Mouse (Mus musculus): ENCODE data around the gene Tob2. TPM values are rescaled to one million over a fixed set of nuclear protein-coding genes. Genes with fewer than 3 reads are reported as not detected.

Tob2 gene
- polyA plus RNA-seq, 1 experiment from 2014 or later: 24.5 TPM

- H3K4me2 ChIP-seq (replicated peaks; ENCODE audit: low read depth, low read length): peak overlapping the region; percentile 77
- H3K27me3 ChIP-seq (ENCODE audit: control insufficient read depth, insufficient read depth, low read length): no peaks in the 10 kb centered on the region
- H3K4me3 ChIP-seq (ENCODE audit: low read depth, low read length): no peak overlapping the region
- H3K27ac ChIP-seq (ENCODE audit: low read length): no peak overlapping the region
- peaks cover 15% of the 10 kb centered on the region; the same call in 1 of the 2 replicates for H3K4me1 ChIP-seq (ENCODE audit: control insufficient read depth, insufficient read depth, low read length)
- H3K9me3 ChIP-seq (ENCODE audit: control insufficient read depth, low read depth, low read length): no peaks in the 10 kb centered on the region
- H3K9ac ChIP-seq (replicated peaks; ENCODE audit: low read depth, low read length): no peak overlapping the region
- WGBS: 69% methylated on average over 7 of the region's 7 CpGs
- peaks cover 29% of the 10 kb centered on the region for H3K36me3 ChIP-seq (ENCODE audit: control insufficient read depth, insufficient read depth, low read length)
- no peak for ATAC-seq (ENCODE audit: insufficient number of reproducible peaks, insufficient read depth, low FRiP score, low read depth)
Observed at GRCm38 (mm10) chr15:81812696-81813631, 45.6 kb downstream of the Tob2 start.

- 50% methylated on average over 3 of the region's 3 CpGs for WGBS
Observed at GRCm38 (mm10) chr15:81812287-81812686, 46.3 kb downstream of the Tob2 start.

DNA sequence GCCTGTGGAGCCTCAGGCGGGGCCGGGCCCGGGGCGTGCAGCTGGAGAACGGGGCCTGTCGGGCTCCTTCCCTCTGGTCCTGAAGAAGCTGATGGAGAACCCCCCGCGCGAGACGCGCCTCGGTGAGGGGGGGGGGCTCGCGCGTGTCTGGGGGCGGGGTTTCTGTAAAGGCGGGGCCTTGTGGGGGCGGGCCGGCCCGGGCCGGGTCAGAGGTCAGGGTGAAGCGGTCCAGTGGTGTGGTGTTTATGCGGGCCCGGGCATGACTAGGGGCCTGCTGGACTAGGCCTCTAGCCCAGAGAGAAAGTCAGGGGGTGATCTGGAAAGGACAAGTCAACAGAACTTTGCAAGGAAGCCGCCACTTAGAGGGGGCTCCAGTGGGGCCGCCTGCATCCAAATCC lies 47.0 kb downstream of the Tob2 start:
- H3K36me3 ChIP-seq (ENCODE audit: control insufficient read depth, insufficient read depth, low read length): peaks cover 16% of the 10 kb centered on the region; the same call in 1 of the 2 replicates
- H3K9me3 ChIP-seq (ENCODE audit: control insufficient read depth, low read depth, low read length): no peaks in the 10 kb centered on the region
- ATAC-seq (ENCODE audit: insufficient number of reproducible peaks, insufficient read depth, low FRiP score, low read depth): peak; percentile 1; the same call in 1 of the 2 replicates
- H3K4me2 ChIP-seq (replicated peaks; ENCODE audit: low read depth, low read length): peak overlapping the region; percentile 77
- H3K9ac ChIP-seq (replicated peaks; ENCODE audit: low read depth, low read length): peak overlapping the region; percentile 72
- H3K4me1 ChIP-seq (ENCODE audit: control insufficient read depth, insufficient read depth, low read length): peaks cover 15% of the 10 kb centered on the region; the same call in 1 of the 2 replicates
- peak overlapping the region; percentile 82; the same call in 1 of the 2 replicates for H3K27ac ChIP-seq (ENCODE audit: low read length)
- no peaks in the 10 kb centered on the region for H3K27me3 ChIP-seq (ENCODE audit: control insufficient read depth, insufficient read depth, low read length)
- under 1% methylated on average over 16 of the region's 26 CpGs for WGBS
- peak overlapping the region; percentile 69 for H3K4me3 ChIP-seq (ENCODE audit: low read depth, low read length)

More at GRCm38 (mm10) chr15:81812287-81812686, 46.3 kb downstream of the Tob2 start:
- Histone ChIP-seq H3K9me3 (ENCODE audit: control insufficient read depth, low read depth, low read length) (no peaks in the 10 kb centered on the region), H3K36me3 (ENCODE audit: control insufficient read depth, insufficient read depth, low read length) (peaks cover 23% of the 10 kb centered on the region), H3K9ac (replicated peaks; ENCODE audit: low read depth, low read length) (peak overlapping the region; percentile 72; the same call in 1 of the 2 replicates), H3K4me2 (replicated peaks; ENCODE audit: low read depth, low read length) (peak overlapping the region; percentile 77), H3K4me1 (ENCODE audit: control insufficient read depth, insufficient read depth, low read length) (peaks cover 15% of the 10 kb centered on the region; the same call in 1 of the 2 replicates), H3K4me3 (ENCODE audit: low read depth, low read length) (peak overlapping the region; percentile 69), H3K27ac (ENCODE audit: low read length) (no peak overlapping the region), H3K27me3 (ENCODE audit: control insufficient read depth, insufficient read depth, low read length) (no peaks in the 10 kb centered on the region)
- no peak for ATAC-seq (ENCODE audit: insufficient number of reproducible peaks, insufficient read depth, low FRiP score, low read depth)

GRCm38 (mm10) chr15:81810671-81811598 lies 47.7 kb downstream of the Tob2 start:
- under 1% methylated on average over 83 of the region's 89 CpGs for WGBS
- peak overlapping the region; percentile 72 for H3K9ac ChIP-seq (replicated peaks; ENCODE audit: low read depth, low read length)
- no peaks in the 10 kb centered on the region for H3K27me3 ChIP-seq (ENCODE audit: control insufficient read depth, insufficient read depth, low read length)
- peak overlapping the region; percentile 77 for H3K4me2 ChIP-seq (replicated peaks; ENCODE audit: low read depth, low read length)
- H3K4me3 ChIP-seq (ENCODE audit: low read depth, low read length): peak overlapping the region; percentile 69
- peak; percentile 97 for ATAC-seq (ENCODE audit: insufficient number of reproducible peaks, insufficient read depth, low FRiP score, low read depth)
- no peaks in the 10 kb centered on the region for H3K9me3 ChIP-seq (ENCODE audit: control insufficient read depth, low read depth, low read length)
- peaks cover 10% of the 10 kb centered on the region; the same call in 1 of the 2 replicates for H3K36me3 ChIP-seq (ENCODE audit: control insufficient read depth, insufficient read depth, low read length)
- H3K27ac ChIP-seq (ENCODE audit: low read length): peak overlapping the region; percentile 95
- H3K4me1 ChIP-seq (ENCODE audit: control insufficient read depth, insufficient read depth, low read length): peaks cover 15% of the 10 kb centered on the region; the same call in 1 of the 2 replicates

DNA sequence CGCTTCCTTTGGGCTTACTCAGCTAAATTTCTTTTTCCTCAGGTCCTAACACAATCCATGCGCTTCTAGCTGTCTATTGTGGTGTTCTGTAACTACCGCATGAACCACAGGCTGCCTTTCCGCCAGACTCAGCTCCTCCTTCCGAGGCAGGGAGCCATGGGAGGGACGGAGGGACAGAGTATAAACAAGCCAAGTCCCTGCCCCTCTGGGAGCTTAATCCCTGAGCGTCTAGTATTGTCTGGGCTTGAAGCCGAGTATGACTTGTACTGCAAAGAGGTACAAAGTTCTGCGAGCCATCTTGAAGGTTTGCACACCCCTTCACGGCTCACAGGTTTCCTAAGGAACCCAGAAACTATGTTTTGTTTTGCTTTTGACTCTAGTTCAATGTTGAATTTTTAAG lies 48.4 kb downstream of the Tob2 start:
- ATAC-seq (ENCODE audit: insufficient number of reproducible peaks, insufficient read depth, low FRiP score, low read depth): peak; percentile 43
- Histone ChIP-seq H3K9me3 (ENCODE audit: control insufficient read depth, low read depth, low read length) (no peaks in the 10 kb centered on the region), H3K27me3 (ENCODE audit: control insufficient read depth, insufficient read depth, low read length) (no peaks in the 10 kb centered on the region), H3K27ac (ENCODE audit: low read length) (peak overlapping the region; percentile 95), H3K4me3 (ENCODE audit: low read depth, low read length) (peak overlapping the region; percentile 69), H3K9ac (replicated peaks; ENCODE audit: low read depth, low read length) (peak overlapping the region; percentile 52), H3K4me2 (replicated peaks; ENCODE audit: low read depth, low read length) (peak overlapping the region; percentile 77), H3K36me3 (ENCODE audit: control insufficient read depth, insufficient read depth, low read length) (peaks cover 4% of the 10 kb centered on the region; the same call in 1 of the 2 replicates), H3K4me1 (ENCODE audit: control insufficient read depth, insufficient read depth, low read length) (peaks cover 18% of the 10 kb centered on the region; the same call in 1 of the 2 replicates)
- 1% methylated on average over 10 of the region's 10 CpGs for WGBS

GRCm38 (mm10) chr15:81809550-81809949 lies 49.0 kb downstream of the Tob2 start:
- H3K4me2 ChIP-seq (replicated peaks; ENCODE audit: low read depth, low read length): peak overlapping the region; percentile 77
- ATAC-seq (ENCODE audit: insufficient number of reproducible peaks, insufficient read depth, low FRiP score, low read depth): no peak
- peak overlapping the region; percentile 69; the same call in 1 of the 2 replicates for H3K4me3 ChIP-seq (ENCODE audit: low read depth, low read length)
- no peaks in the 10 kb centered on the region for H3K27me3 ChIP-seq (ENCODE audit: control insufficient read depth, insufficient read depth, low read length)
- peaks cover 18% of the 10 kb centered on the region; the same call in 1 of the 2 replicates for H3K4me1 ChIP-seq (ENCODE audit: control insufficient read depth, insufficient read depth, low read length)
- H3K27ac ChIP-seq (ENCODE audit: low read length): peak overlapping the region; percentile 95
- 0 out of 2 replicates have a peak overlapping the region, but pooled peaks have one; percentile 52 for H3K9ac ChIP-seq (replicated peaks; ENCODE audit: low read depth, low read length)
- 31% methylated on average over 1 of the region's 1 CpGs for WGBS
- no peaks in the 10 kb centered on the region for H3K9me3 ChIP-seq (ENCODE audit: control insufficient read depth, low read depth, low read length)
- H3K36me3 ChIP-seq (ENCODE audit: control insufficient read depth, insufficient read depth, low read length): no peaks in the 10 kb centered on the region

DNA sequence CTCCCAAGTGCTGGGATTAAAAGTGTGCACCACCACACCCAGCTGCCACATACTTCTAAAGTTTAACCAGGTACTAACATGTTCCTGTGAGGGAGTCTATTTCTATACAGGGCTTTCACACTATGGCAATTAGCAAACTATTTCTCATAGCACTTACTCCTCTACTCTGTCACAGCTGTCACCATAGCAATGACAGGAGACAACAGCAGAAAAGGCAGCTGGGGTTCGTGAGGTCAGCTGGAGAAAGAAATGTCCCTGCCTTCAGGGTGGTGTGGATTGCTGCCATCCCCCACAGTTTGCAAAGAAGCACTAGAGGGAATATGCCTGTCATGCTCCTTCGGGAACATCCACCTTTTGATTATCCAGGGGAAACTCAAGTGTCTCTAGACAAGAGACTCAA lies 49.8 kb downstream of the Tob2 start:
- Histone ChIP-seq H3K4me2 (replicated peaks; ENCODE audit: low read depth, low read length) (no peak overlapping the region), H3K4me1 (ENCODE audit: control insufficient read depth, insufficient read depth, low read length) (peaks cover 18% of the 10 kb centered on the region; the same call in 1 of the 2 replicates), H3K4me3 (ENCODE audit: low read depth, low read length) (no peak overlapping the region), H3K9ac (replicated peaks; ENCODE audit: low read depth, low read length) (no peak overlapping the region), H3K27ac (ENCODE audit: low read length) (no peak overlapping the region; the same call in 1 of the 2 replicates), H3K27me3 (ENCODE audit: control insufficient read depth, insufficient read depth, low read length) (no peaks in the 10 kb centered on the region), H3K9me3 (ENCODE audit: control insufficient read depth, low read depth, low read length) (no peaks in the 10 kb centered on the region), H3K36me3 (ENCODE audit: control insufficient read depth, insufficient read depth, low read length) (no peaks in the 10 kb centered on the region)
- 60% methylated on average over 2 of the region's 2 CpGs for WGBS
- no peak for ATAC-seq (ENCODE audit: insufficient number of reproducible peaks, insufficient read depth, low FRiP score, low read depth)

All from stomach, embryonic 14.5 days (tissue).